ENCODE assay signal across 19 mouse cellular contexts in genomic region chr1:7586409-7586808, GRCm38 (mm10).
"Had no signal": no experiment of that assay in that cellular context is flagged by ENCODE, and none has a peak within 500 bp of the region (broad histone marks: within the 10 kb centered on the region; RNA-seq: fewer than 3 reads in every experiment).

No protein-coding gene starts in this region.

- H3K36me3 ChIP-seq: kidney, embryonic 15.5 days; limb, embryonic 12.5 days; limb, embryonic 15.5 days; midbrain, embryonic 15.5 days; neural tube, embryonic 13.5 days had no signal

- H3K27ac ChIP-seq: kidney, embryonic 15.5 days; limb, embryonic 12.5 days; limb, embryonic 15.5 days; liver, embryonic 14.5 days; macrophage; midbrain, embryonic 15.5 days; neural tube, embryonic 13.5 days had no signal

- H3K4me2 ChIP-seq: kidney, embryonic 15.5 days; limb, embryonic 12.5 days; limb, embryonic 15.5 days; liver, embryonic 11.5 days; lung, embryonic 14.5 days; midbrain, embryonic 15.5 days; neural tube, embryonic 13.5 days had no signal

- H3K9me3 ChIP-seq: kidney, embryonic 15.5 days; limb, embryonic 12.5 days; limb, embryonic 15.5 days; midbrain, embryonic 15.5 days had no signal

- H3K27me3 ChIP-seq: kidney, embryonic 15.5 days; limb, embryonic 12.5 days; limb, embryonic 15.5 days; midbrain, embryonic 15.5 days; neural tube, embryonic 13.5 days had no signal

- H3K4me3 ChIP-seq: kidney, embryonic 15.5 days; limb, embryonic 12.5 days; limb, embryonic 15.5 days; midbrain, embryonic 15.5 days; myocyte; neural tube, embryonic 13.5 days had no signal

- H3K9ac ChIP-seq: kidney, embryonic 15.5 days; limb, embryonic 12.5 days; limb, embryonic 15.5 days; liver, embryonic 14.5 days; liver, postnatal 0 days; lung, embryonic 14.5 days; midbrain, embryonic 15.5 days; neural tube, embryonic 13.5 days had no signal

- DNase-seq: kidney, adult 8-10 months; kidney, postnatal 10 days; kidney, postnatal 36 days; left cerebral cortex, postnatal 4 days; liver, postnatal 0 days; lung, embryonic 14.5 days; thymus, adult 2 months; thymus, postnatal 14 days; thymus, postnatal 4 days had no signal

- ATAC-seq: liver, postnatal 0 days; lung, postnatal 0 days; midbrain, embryonic 15.5 days had no signal

- H3K4me1 ChIP-seq: kidney, embryonic 15.5 days; limb, embryonic 12.5 days; limb, embryonic 15.5 days; midbrain, embryonic 15.5 days; neural tube, embryonic 13.5 days had no signal
